Mouse (Mus musculus): ENCODE data around the gene Tulp1.
"Not testable (repeated sequence)": the region's sequence is repeated elsewhere in the genome, so short reads cannot be mapped to it uniquely, and the experiment has no call there.

Tulp1 gene

DNA sequence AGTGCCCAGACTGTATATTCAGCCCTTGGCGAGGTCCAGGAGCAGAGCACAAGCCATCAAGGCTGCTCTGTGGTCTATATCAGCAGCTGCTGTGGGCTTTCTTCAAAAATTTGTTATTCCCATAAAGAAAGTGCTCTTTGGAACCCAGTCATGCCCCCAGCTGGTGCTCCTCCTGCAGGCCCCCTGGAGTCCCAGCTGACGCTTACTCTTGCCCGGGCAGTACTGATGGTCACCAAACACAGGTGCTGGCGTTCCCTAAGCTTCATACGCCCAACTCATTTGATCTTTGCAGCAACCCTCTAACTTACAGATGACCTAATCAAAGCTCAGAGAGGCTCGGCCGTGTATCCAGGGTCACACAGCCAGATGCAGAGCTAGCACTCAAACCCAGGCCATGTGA is 27.5 kb downstream of the Tulp1 start:
- no peak for DNase-seq (ENCODE audit: low spot score in 2 of 2)

- DNase-seq (ENCODE audit: low spot score in 2 of 2), result no peak
Measured at GRCm38 (mm10) chr17:28335267-28335666, 29.8 kb downstream of the Tulp1 start.

DNA sequence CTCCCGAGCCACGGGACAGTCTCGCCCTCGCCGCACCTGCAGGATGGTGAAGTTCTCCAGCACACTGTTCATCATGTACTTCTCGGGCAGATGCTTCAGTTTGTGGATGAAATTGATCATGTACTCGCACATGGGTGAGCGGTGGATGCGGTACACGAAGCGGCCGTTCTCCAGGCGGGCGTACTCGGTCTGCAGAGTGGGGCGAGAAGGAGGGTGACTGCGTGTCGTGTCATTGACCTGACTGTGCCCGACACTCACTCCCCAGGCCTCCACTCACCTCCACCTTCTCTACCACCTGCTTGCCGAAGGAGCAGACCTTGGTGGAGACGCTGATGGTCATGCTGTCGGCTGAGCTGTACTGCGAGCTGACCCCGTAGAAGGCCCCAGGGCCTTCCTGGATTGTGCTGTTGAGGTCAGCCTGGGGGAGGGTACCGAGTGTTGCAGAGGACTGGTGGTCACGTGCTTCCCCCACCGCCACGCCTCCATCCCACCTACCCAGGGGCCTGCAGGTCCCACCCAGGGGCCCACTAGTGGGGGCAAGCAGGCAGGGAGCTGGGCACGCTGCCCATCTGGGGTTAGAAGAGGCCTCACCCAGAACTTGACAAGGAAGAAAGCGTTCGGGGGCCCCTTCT is 32.0 kb downstream of the Tulp1 start:
- no peak for DNase-seq (ENCODE audit: low spot score in 2 of 2)

GRCm38 (mm10) chr17:28332113-28332914 is 32.7 kb downstream of the Tulp1 start:
- DNase-seq (ENCODE audit: low spot score in 2 of 2), result no peak

GRCm38 (mm10) chr17:28331241-28332112 is 33.5 kb downstream of the Tulp1 start:
- no peak for DNase-seq (ENCODE audit: low spot score in 2 of 2)

DNA sequence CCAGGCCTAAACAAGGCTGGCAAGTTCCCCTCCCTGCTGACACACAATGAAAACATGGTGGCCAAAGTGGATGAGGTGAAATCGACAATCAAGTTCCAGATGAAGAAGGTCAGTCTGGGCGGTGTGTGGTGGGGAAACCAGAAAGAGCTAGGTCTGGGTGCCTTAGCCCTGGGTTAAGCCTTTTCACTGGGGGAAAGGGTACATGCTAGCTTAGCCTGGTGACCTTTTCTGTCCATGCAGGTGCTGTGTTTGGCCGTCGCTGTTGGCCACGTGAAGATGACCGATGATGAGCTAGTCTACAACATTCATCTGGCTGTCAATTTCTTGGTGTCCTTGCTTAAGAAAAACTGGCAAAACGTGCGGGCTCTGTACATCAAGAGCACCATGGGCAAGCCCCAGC is 34.4 kb downstream of the Tulp1 start:
- not testable (repeated sequence) for DNase-seq (ENCODE audit: low spot score in 2 of 2)

DNA sequence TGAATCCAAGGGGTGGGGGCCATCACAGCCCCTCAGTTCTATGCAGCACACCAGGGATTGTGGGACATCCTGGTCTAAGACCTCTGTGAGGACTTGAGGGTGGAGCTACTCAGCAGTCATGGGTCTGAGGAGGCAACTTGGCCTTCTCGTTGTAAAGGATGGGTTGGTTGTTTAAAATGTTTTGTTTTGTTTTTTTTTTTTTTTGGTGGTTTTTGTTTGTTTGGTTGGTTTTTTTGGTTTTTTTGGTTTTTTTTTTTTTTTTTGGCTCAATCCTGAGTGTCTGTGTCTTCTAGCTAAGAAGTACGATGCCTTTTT is 34.8 kb downstream of the Tulp1 start:
- DNase-seq (ENCODE audit: low spot score in 2 of 2), result no peak

DNA sequence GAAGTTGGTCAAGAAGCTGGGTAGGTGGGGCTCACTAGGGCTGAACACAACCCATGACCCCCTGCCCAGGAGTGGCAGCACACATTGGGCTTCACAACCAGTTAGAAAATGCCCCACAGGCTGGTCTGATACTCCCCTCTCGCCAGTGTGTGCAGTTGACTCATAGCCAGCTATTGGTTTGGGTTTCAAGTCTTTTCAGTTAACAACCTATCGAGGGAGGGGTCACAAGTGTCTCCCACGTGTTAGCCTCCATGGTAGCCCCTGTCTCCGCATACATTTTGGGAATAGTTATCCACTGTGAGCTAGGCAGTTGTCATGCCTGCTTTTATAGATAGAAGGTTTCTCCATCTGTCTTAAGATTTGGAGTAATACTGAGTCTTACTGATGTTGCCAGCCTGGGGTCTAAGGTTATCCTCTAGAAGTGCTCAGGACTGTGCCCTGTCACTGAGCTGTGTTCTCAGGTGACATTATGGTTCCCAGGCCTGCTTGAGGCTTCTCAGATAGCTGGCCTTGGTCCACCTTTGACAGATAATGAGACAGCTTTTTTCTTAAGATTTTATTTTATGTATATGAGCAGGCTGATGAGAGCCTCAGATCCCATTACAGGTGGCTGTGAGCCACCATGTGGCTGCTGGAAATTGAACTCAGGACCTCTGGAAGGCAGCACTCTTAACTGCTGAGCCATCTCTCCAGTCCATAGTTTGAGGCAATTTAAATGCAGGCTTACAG is 35.4 kb downstream of the Tulp1 start:
- no peak for DNase-seq (ENCODE audit: low spot score in 2 of 2)

- no peak for DNase-seq (ENCODE audit: low spot score in 2 of 2)
Measured at GRCm38 (mm10) chr17:28328946-28329345, 36.1 kb downstream of the Tulp1 start.

DNA sequence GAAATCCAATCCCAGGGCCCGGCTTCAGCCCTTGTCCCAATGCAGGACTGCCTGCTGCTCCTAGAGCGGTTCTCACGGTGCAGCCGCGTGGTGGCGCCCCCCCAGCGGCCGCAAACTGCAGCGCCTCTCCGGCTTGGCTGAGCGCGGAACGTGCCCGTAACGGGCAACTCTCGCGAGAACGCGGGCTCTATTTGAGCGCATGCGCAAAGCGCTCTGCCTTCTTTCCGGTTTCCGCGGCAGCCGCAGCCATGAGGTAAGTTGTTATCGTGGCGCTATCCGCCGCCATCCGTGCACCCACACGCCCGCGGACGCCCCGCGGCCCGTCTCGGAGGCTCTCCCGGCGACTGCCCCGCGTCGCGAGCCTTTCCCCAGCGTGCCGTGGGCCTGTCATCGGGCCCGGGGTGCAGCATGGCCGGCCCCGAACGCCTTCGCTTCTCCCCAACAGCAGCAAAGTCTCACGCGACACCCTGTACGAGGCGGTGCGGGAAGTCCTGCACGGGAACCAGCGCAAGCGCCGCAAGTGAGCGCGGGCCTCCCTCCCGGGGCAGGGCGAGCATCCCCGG is 36.6 kb downstream of the Tulp1 start, which contains the start of gene Rpl10a:
Gene Rpl10a (plus strand): TSS at position 106 of the 563 bp plus-strand sequence.
- peak; percentile 95 to 97 for DNase-seq (ENCODE audit: low spot score in 2 of 2)

DNA sequence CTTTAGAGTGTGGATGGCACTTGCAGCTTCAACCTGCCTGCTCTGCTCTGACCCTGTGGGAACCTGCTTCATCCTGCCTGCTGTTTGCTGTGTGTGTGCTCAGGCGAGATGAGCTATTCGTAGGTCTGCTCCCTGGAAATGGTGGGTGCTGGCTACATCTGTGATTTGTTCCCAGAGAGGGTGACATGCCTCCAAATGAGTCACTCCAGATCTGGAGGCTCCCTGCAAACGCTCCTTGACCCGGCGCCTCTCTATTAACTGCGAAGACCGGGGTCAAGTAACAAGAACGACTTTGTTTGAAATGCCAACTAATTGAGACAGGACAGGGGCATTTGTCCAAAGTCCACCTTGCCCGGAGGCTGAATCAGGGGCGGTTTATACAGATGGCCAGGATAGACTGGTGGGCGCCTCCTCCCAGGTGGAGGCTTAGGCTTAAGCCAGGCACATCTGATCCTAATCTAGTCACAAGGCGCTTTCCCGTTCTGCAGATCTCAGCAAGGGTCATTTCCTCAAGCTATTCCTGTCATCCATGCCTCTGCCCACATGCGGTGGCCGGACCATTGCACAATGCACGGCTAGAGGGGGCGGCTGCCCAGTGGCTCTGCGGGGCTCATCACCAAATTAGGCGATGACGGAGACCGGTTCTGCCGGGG is 37.2 kb downstream of the Tulp1 start:
- DNase-seq (ENCODE audit: low spot score in 2 of 2), result no peak

DNA sequence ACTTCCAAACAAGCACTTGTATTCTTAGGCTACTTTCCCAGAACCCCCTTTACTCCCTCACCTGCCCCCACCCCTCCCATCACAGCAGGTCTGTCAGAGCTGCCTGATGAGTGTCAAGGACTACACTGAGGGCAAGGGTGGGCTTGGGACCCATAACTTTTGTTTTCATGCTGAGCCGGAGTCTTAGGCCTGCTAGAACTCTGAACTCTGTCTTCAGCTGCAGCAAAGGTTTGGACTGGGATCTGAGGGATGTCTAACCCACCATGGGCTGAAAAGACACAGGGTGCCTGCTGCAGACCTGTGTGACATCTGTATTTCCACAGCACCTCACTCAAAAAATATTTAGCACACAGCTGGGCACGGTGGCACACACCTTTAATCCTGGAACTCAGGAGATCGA is 38.1 kb downstream of the Tulp1 start:
- no peak for DNase-seq (ENCODE audit: low spot score in 2 of 2)

GRCm38 (mm10) chr17:28325751-28326150 is 39.3 kb downstream of the Tulp1 start:
- no peak for DNase-seq (ENCODE audit: low spot score in 2 of 2)

GRCm38 (mm10) chr17:28324416-28324815 is 40.6 kb downstream of the Tulp1 start:
- not testable (repeated sequence) for DNase-seq (ENCODE audit: low spot score in 2 of 2)

- no peak for DNase-seq (ENCODE audit: low spot score in 2 of 2)
Measured at GRCm38 (mm10) chr17:28323786-28324185, 41.2 kb downstream of the Tulp1 start.

GRCm38 (mm10) chr17:28321700-28322099 is 43.3 kb downstream of the Tulp1 start:
- DNase-seq (ENCODE audit: low spot score in 2 of 2), result no peak

GRCm38 (mm10) chr17:28317725-28318124 is 47.3 kb downstream of the Tulp1 start:
- DNase-seq (ENCODE audit: low spot score in 2 of 2), result no peak

- DNase-seq (ENCODE audit: low spot score in 2 of 2), result no peak
Measured at GRCm38 (mm10) chr17:28317091-28317490, 47.9 kb downstream of the Tulp1 start.

DNA sequence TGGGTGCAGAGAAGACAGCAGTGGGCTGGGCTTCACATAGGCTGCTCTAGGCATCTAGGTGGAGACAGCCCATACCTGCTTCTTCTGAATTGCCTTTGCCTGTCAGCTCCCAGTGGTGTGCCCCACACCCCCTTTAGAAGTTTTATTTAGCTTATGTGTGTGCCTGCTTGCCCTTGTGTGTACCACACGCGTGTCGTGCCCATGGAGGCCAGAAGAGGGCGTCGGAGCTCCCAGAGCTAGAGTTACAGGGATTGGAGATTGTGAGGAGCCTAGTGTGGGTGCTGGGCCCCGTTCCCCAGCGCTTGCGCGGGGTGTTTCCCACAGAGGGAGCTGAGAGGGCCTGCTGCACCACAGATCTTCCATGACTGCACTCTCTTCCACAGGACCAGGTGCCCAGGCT is 48.5 kb downstream of the Tulp1 start:
- DNase-seq (ENCODE audit: low spot score in 2 of 2), result no peak

- DNase-seq (ENCODE audit: low spot score in 2 of 2), result no peak
Measured at GRCm38 (mm10) chr17:28315611-28316160, 49.3 kb downstream of the Tulp1 start.

DNA sequence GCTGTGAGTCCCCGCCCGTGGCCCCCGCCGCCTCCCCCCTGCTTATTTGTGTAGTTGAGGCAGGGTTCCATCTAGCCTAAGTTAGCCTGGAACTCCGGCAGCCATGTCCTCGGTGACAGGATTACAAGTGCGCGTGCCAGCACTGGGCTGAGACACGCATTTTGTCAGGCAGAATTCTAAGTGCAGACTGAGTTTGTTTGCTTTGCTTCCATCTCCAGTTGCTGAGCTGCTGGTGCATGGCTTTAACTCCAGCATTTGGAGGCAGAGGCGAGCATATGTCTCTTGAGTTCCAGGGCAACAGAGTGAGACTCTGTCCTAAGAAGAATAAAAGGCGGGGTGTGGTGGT is 51.2 kb downstream of the Tulp1 start:
- DNase-seq (ENCODE audit: low spot score in 2 of 2), result no peak

Measured in natural killer cell, adult 2 months (primary cell).